ENCODE assay signal across 8 mouse cellular contexts in genomic region chr2:105615891-105616733, GRCm38 (mm10). TPM values are rescaled to one million over a fixed set of nuclear protein-coding genes. Genes with fewer than 3 reads are reported as not detected.
DNase-seq lines count a peak whose midpoint lies in the region; ATAC-seq and TF ChIP-seq lines count a peak whose summit lies in the region.

No protein-coding gene starts in this region.

- H3K36me3 ChIP-seq in heart, embryonic 13.5 days: no peaks in the 10 kb centered on the region
- H3K36me3 ChIP-seq in liver, embryonic 14.5 days (replicated peaks; ENCODE audit: control insufficient read depth, insufficient read depth, low read depth): no peaks in the 10 kb centered on the region

- 24% methylated on average over 18 of the region's 18 CpGs for WGBS in heart, embryonic 13.5 days
- WGBS in liver, embryonic 14.5 days (ENCODE audit: insufficient replicate concordance): 29% methylated on average over 18 of the region's 18 CpGs

- TF ChIP-seq EP300 in liver, embryonic 14.5 days (IDR thresholded peaks at IDR 0.05; ENCODE audit: low read depth): no peak

- DNase-seq in 3134 (ENCODE audit: extremely low read depth, insufficient read length, low spot score) (peak; percentile 62), NIH3T3 (ENCODE audit: low read depth) (peak; percentile 73)
- DNase-seq in embryo, embryonic 10 days (ENCODE audit: low spot score): peak; percentile 70
- peak; percentile 47 for DNase-seq in kidney, postnatal 14 days
- DNase-seq in liver, embryonic 14.5 days (ENCODE audit: low read depth in 3 of 3, low spot score in 3 of 3): no peak
- peak; percentile 87 for DNase-seq in retina, embryonic 14.5 days (ENCODE audit: low spot score)

- no peaks in the 10 kb centered on the region for H3K9me3 ChIP-seq in heart, embryonic 13.5 days
- no peaks in the 10 kb centered on the region for H3K9me3 ChIP-seq in liver, embryonic 14.5 days (ENCODE audit: control insufficient read depth, low read length)

- peaks cover 15% of the 10 kb centered on the region for H3K4me1 ChIP-seq in heart, embryonic 13.5 days
- H3K4me1 ChIP-seq in liver, embryonic 14.5 days (replicated peaks; ENCODE audit: control insufficient read depth in 2 of 2, insufficient read depth in 2 of 2, low read length in 1 of 2): no peaks in the 10 kb centered on the region

- H3K4me3 ChIP-seq in heart, embryonic 13.5 days: peak overlapping the region; percentile 42
- H3K4me3 ChIP-seq in liver, embryonic 14.5 days (ENCODE audit: insufficient read depth in 1 of 2, low read depth in 2 of 2, low read length in 2 of 2): no peak overlapping the region

- H3K9ac ChIP-seq in heart, embryonic 13.5 days: peak overlapping the region; percentile 57; the same call in 1 of the 2 replicates
- H3K9ac ChIP-seq in liver, embryonic 14.5 days (replicated peaks): no peak overlapping the region

- peak overlapping the region; percentile 66 for H3K4me2 ChIP-seq in heart, embryonic 13.5 days
- no peak overlapping the region for H3K4me2 ChIP-seq in liver, embryonic 14.5 days (ENCODE audit: low read depth)

- peak; percentile 37 for TF ChIP-seq CTCF in liver, embryonic 14.5 days (IDR thresholded peaks at IDR 0.05; ENCODE audit: low read depth)

- no peak overlapping the region for H3K27ac ChIP-seq in heart, embryonic 13.5 days (replicated peaks)
- no peak overlapping the region for H3K27ac ChIP-seq in liver, embryonic 14.5 days

- ATAC-seq in heart, embryonic 13.5 days (ENCODE audit: extremely low read depth, insufficient number of reproducible peaks, low FRiP score, low TSS enrichment): no peak
- ATAC-seq in liver, embryonic 14.5 days (ENCODE audit: insufficient read depth): no peak
- ATAC-seq in granulocyte monocyte progenitor cell, adult 5-6 weeks (replicated peaks; ENCODE audit: poor library complexity, severe bottlenecking): no peak

- no peaks in the 10 kb centered on the region; the same call in 1 of the 2 replicates for H3K27me3 ChIP-seq in heart, embryonic 13.5 days (replicated peaks)
- no peaks in the 10 kb centered on the region; the same call in 1 of the 2 replicates for H3K27me3 ChIP-seq in liver, embryonic 14.5 days (ENCODE audit: control insufficient read depth, insufficient read depth, low read length)

RNA-seq across cellular contexts. Expression of gene Pax6, which starts 52.6 kb away (rescaled TPM):
- polyA plus RNA-seq in heart, embryonic 13.5 days (2015; fragmentation: Nextera tagmentation; extraction: Ambion mirVana): 0.09 and 0.19 TPM in 2 replicates
- 0.06 and 0.11 TPM in 2 replicates for polyA plus RNA-seq in liver, embryonic 14.5 days (2012; rRNA removed)
- 0.08 TPM in 1 of 2 replicates, not detected in the other for polyA plus RNA-seq in liver, embryonic 14.5 days (2014; fragmentation: Nextera tagmentation; extraction: Ambion mirVana)
- not detected in 2 replicates for total RNA-seq in granulocyte monocyte progenitor cell, adult 5-6 weeks (2014; fragmentation: Nextera tagmentation)
- total RNA-seq in granulocyte monocyte progenitor cell, adult 5-6 weeks (2017): 0.10 TPM in 1 of 2 replicates, not detected in the other

Comparison
In these comparisons a context has a peak if more than half of its experiments do, and no peak if none do; other contexts are left out.
1. DNase-seq: peak in 3134 (single experiment), NIH3T3 (single experiment), embryo, embryonic 10 days (single experiment), kidney, postnatal 14 days (single experiment) and retina, embryonic 14.5 days (single experiment); none in liver, embryonic 14.5 days (0 of 3).